Mouse (Mus musculus) cerebellum, postnatal 25 days (tissue): ENCODE measurements around the gene Klf2.

Source experiments
- DNase-seq, 2 experiments: peaks; one replicate each; pipeline ENCODE4 v3.0.0; 2021; ENCODE audit warnings: mixed read lengths in 2 of 2

The Klf2 gene

DNA sequence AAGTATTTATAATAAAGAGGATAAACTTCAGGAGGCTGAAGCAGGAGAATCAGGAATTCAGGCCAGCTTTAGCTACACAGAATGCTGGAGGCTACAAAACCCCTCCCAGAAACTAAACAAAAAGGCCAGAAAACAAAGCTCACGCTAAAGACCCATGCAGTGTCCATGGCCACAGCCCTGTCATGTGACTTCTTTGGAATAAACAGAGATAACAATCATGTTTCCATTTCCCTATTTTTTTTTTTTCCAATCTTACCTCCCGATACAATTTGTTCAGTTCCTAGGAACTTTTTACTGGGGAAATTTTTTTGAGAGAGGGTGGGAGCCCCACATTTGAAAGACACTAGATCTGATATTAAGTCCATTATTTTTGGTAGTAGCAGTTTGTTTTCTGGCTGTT lies 17.4 kb downstream of the Klf2 start:
- DNase-seq: no peak

DNA sequence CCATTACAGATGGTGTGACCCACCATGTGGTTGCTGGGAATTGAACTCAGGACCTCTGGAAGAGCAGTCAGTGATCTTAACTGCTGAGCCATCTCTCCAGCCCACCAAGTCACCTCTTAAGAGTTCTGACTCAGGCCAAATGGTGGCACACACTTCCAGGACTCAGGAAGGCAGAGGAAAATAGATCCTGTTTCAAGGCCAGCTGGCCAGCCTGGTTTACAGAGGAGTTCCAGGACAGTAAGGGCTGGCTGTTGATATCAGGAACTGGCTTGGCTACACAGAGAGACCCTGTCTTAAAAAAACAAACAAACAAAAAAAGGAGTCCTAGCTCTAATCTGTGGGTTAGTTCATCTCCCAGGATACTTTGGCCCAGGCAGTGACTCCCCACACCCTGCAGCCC lies 18.2 kb downstream of the Klf2 start:
- DNase-seq: no peak

DNA sequence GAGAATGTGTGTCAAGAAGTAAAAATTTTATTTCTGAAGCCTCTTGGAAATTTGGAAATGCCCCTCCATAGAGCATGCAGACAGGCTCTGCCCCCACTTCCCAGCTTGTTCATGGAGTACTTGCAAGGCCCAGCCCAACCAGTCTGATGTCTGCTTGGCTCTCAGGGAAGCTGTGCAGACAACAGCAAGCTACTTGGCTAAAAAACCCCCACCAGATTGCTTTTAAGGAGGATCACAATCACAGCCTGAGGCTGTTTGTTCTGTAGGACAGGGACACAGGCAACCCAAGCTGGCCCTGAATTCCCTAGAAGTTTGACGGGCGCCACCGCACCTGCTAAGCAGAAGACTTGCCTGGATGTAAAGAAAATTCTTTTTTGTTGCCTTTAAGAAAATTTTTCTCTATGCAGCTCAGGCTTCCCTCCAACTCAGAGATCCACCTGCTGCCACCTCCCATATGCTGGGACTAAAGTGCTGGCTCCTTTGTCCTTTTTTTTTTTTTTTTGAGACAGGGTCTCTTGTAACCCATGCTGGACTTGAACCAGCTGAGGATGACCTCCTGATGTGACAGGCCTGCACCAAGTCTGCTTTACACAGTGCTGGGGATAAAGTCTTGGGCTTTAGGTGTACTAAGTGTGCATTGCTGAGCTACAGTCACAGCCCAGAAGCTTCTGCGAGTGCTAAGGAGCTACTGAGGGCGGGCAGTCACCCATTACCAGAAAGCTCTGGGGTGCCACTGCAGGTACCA lies 23.9 kb downstream of the Klf2 start:
- peak; percentile 23 to 30 for DNase-seq

DNA sequence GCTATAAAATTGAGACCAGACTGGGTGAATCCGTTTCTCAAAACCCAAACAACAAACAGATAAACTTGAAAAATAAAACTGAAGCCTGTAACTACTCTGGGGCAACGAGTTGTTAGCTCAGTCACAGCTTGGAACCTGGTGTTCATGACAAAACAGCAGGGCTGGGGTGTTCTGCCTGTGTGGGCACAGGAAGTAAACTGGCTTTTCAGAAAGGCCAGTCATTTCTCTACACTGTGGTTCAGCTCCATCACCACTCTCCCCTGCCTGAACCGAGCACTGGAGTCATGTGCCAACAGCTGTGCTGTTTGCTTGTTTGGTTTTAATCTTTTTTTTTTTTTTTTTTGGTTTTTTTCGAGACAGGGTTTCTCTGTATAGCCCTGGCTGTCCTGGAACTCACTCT lies 24.9 kb downstream of the Klf2 start:
- no peak for DNase-seq

DNA sequence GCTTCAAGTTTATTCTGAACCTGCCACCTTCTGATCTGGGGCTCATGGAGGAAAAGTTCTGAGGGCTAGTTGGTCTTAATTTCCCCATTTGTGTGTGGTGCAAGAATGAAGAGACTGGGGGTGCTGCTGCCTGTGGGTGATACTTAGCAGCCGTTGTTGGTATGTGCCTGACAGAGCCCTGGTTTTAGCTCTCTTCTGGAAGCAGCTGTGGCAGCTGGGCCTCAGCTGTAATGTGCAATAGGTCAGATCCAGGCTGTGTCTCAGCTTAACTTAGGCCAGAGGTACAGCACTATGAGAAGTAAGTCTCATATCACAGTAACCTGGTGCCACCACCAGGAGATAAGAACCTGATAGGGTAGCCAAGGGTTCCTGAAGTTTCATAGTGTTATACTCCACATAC lies 28.7 kb downstream of the Klf2 start:
- DNase-seq: no peak

DNA sequence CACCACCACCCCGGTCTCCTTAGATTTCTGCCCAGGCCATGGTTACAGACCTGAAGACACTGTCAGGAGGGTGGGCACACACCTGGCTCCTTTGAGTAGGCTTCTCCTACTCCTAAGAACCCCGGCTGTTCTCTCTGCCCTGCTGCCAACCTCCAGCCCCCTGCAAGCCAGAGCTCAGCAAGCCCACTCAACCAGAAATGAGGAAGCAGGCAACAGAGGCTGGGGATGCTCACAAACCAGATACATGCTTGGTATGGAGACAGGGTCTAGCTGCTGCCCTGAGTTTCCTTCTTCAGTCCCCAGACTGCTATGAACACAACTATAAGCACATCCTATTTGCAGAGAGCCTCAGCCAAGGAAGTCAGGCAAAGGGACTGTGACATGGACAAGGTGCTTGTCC lies 29.3 kb downstream of the Klf2 start:
- no peak for DNase-seq

DNA sequence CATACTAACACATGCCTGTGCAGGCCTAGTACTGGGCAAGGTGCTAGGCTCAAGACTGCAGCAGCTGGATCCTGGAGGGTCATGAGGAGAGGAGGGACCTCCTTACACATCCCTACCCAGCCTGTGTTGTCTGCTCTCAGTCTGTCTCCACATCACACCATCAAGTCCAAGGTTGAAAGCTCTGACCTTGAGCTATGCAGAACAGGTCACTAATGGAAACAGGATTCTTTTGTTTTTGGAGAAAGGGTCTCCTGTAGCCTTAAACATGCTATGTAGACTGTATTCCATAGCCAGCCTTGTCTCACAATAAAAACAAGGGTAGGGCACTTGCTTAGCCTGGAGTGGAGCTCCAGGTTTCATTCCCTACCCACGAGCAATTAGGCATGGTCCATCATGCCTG lies 30.1 kb downstream of the Klf2 start:
- no peak for DNase-seq

DNA sequence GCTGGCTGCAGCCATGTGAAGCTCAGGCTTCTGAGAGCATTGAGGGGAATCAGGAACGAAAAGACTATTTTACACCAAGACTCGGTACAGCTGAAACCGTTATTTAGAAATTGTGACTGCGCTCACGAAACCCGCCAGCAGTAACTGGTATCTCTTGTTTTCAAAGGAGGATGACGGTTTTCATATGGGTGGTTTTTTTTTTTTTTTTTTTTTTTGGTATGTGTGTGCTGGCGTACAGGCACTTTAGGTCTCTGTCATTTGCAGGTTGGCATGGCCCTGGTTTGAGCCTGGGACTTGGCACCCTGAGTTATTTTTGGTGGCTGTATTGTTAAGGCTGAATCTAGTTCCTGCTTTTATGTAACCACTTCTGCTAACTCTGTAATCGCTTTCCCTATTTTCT lies 31.0 kb downstream of the Klf2 start:
- no peak for DNase-seq

DNA sequence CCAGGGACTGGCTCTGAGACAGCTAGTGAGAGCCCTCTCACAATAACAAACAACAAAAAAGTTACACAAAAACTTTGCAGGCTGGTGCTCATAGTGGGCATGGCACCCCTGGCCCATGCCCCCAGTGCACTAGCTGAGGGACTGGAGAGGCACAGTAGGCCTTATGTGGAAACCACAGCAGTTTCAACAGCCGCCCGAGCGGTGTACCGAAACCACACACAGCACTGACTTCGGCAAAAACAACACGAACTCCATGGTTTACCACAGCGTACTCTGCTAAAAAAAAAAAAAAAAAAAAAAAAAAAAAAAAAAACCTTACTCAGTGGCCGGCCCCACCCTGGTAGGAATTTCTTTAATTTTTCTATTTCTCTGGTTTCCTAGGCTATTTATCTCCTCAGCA lies 31.9 kb downstream of the Klf2 start:
- no peak for DNase-seq

DNA sequence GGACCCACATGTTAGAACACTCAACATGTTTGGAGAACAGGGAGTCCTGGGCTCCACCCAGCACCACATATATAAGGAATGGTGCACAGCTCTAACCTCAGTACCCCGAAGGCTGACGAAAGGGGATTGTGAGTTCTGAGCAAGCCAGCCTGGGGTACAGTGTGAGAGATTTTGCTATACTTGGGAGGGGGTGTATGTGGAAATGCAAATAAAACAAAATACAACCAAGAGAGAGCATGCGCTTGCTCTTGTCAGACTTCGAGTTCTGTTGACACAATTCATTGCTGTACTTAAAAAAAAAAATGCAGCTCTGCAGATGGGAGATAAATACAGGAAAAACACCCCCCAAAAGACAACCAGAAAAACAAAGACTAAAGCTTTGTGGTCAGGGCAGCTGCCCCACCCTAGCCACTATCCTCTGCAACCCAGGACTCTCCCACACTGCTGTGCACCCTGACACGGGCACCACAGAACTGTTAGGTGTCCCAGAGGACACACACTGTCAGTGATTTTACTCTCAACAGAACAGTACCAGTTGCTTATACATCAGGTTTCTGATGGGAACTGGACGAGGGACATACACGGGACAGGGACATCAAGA lies 32.7 kb downstream of the Klf2 start:
- no peak for DNase-seq

DNA sequence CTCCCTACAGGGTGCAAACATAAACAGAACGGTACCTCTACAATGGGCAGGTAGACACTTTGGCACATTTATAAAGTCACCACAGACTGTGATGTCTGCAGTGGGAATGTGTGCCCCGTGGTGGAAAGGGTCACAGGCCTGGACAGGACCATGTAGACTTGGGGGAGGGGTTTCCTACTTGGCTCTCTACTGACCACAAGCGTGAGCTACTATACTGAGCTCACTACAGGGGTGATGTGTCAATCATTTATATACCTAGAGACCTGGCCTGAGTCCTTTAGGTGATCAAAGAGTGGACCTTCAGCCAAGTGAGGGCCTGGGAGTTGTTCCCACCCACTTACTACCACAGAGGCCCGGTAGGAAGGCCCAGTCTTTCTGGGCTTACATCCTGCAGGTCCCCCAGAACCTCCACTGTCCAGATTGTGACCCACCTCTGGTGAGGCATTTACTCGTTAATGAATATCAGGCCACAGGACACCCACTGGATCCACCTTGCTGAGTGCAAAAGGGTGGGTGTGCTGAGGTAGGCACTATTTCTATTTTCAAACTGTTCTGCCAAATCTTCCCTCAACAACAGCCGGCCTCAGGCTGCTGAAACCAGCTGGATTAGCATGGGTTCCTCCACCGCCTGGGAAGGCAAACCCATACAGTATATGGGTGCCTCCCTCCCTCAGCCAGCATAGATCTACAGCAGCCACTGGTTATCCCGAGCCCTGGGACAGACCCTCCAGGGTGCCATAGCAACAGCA lies 34.3 kb downstream of the Klf2 start:
- no peak for DNase-seq

DNA sequence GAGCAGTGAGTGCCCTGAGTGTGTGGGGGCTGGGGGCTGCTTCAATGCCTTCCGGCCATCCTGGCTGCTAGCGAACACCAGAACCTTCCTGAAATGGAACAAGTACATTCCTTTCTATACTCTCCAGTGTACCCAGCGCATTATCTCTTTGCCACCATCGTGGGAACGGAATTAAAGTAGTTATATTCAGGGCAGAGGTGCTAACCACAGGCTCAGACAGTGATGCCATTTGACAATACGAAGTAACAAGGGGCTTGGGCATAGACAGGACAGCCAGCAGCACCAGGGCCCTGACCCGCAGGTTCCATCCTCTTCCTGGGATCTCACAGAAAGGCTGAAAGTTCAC lies 34.8 kb downstream of the Klf2 start:
- no peak for DNase-seq

DNA sequence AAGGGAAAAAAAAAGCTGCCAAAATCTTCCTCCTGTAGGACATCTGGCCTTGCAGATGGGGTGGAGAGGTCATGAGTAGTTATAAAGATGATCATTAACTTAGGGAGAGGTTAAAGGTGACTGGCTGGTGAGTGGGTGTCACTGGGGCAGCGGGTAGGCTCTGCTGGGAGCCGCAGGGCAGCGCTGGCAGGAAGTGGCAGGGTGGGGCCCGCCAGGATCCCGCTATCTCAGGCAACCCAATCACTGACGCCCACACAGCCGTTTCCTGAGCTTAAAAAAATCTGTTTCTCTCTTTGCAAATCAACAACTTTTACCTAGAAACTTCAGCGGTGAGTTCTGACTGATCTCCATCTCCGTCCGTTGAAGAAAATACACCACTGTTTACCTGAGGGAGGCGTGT lies 35.4 kb downstream of the Klf2 start:
- DNase-seq: no peak

DNA sequence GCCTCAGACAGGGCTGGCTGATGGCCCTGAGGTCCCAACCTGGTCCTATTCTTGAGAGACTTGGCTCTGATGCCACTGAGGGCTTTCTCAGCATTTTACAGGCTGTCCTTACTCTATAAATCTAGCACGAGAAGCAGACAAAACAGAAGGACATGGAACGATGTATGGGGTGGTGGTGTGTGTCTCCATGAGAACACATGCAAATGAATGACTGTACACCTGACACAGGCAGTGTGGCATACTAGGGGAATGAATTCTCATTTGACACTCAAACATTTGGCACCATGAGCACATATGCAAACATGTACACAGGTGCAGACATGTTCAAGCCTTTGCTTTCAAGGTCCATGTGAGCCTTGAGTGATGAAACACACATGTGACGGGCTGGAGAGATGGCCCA lies 37.8 kb downstream of the Klf2 start:
- no peak for DNase-seq

DNA sequence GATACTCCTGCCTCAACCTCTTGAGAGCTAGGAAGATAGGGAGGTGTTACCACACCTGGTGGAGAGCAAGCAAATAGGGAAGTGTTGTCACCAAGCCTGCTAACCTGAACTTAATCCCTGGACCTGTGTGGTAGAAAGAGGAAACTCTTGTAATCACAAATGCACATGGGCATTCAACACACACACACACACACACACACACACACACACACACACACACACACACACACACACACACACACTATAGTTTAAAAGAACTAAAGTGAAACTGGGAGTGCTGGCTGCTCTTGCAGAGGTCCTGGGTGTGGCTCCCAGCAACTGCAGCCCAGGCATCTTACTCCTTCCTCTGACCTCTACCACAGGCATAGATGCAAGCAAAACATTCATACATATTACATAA lies 41.3 kb downstream of the Klf2 start:
- no peak for DNase-seq

DNA sequence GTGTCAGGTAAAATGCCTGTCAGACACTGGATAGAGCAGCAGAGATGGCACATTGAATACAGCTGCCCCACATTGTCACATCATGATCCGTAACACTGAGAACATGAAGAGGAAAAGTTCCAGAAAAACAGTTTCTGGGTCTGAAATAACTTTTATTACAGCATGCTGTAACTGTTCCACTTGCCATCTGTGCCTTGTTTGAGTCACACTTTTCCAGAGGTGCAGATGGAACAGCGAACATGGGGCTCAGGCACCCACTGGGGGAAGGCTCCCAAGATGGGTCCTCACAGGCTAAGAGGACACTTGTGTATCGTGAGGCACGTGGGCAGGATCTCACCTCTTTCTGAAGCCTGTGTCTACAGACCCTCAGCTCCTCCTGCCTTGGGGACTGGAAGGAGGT lies 43.9 kb downstream of the Klf2 start:
- no peak for DNase-seq

DNA sequence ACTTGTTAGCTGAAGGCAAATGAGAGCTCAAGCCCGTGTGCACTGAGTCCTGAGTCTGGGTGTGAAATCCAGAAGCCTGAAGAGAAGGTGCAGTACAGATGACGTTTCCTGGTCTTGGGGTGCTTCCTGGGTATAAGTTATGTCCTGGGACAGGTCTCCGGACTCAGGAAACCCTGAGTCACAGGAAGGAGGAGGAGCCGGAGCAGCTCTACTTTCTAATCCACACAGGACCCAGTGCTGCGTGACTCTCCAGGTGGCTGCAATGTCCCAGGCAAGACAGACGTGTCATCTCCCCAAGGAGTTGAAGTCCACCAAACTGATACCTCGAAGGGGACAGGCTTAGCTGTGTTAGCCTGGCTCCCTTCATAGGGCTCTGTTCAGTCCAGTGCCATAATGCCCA lies 44.6 kb downstream of the Klf2 start:
- no peak for DNase-seq

DNA sequence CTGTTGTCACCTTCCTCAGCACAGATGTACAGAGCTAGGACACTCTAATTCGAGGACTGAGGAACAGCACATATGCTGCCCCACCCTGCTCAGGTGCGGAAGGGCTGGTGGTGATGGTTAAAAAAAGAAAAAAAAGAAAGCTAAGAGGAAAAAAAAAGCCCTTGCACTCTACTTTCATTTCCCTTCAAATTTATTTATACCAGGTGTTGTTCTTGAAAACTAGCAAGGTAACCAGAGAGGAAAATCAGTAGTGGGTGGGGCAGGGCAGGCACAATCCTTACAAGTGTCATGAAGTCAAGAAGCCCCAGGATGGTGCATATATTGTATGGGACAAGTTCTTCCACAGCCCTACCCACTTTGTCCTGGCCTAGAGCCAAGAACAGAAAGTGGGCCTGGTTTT lies 46.2 kb downstream of the Klf2 start:
- DNase-seq: no peak

DNA sequence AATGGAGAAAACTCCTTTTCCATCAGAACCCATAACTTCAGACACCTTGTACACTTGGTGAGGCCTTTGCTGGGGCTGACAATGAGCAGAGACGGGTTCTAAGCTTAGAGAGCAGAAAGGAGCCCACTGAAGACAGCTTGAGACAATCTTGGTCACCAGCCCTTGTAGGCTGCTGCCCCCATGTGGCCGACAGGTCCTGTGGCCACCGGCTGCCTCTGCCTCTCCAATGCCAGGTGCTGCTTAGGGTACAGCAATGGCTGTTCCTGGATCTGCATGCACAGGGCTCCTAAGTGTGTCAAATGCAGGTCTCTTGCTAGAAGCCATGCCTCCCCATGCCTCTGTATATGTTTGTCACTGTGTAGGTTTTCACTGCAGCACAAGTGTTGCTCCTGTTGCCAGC lies 47.0 kb downstream of the Klf2 start:
- DNase-seq: peak; percentile 83 to 90

DNA sequence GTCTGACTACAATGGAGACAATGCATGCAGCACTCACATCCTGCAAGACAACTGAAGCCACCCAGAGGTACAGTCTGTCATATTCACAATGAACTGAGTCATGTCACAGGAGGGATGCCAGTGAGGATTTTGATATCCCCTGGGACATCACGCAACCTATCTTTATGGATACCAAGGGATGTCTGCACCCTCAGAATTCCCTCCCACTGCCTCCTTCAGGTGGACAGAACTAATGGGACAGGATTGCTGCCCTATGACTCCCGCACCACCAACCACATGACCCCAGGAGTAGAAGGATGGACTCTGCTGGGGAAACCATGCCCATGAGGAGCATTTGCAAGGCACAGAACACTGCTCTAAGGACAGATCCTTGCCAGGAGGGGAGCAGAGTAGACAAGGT lies 47.6 kb downstream of the Klf2 start:
- DNase-seq: no peak
